In the genomic region with DNA sequence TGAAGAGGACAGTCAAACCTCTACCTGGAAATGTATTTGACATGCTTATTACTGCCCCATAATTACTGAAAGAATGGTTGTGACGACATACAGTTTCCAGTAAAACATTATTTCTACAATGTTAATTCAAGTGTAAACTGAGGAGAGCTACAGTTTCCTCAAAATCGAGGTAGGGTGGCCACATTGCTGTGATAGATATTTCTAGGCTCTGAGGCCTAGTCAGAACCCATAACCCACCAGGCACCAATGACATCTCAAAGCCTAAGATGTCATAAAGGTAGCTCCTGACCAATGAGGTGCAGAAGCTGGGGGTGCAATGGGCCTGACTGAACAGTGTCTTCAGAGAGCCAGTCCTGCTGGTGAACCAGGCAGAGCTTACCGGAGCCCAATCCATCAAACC, we compare ENCODE assay signal across 33 mouse cellular contexts. TPM values are rescaled to one million over a fixed set of nuclear protein-coding genes. Genes with fewer than 3 reads are reported as not detected.
"Had no signal": no experiment of that assay in that cellular context is flagged by ENCODE, and none has a peak within 500 bp of the region (broad histone marks: within the 10 kb centered on the region; RNA-seq: fewer than 3 reads in every experiment).

A gene (plus strand): TSS at position 301 of the 400 bp plus-strand sequence.

- H3K36me3 ChIP-seq: embryonic facial prominence, embryonic 10.5 days; embryonic facial prominence, embryonic 12.5 days; embryonic facial prominence, embryonic 13.5 days; embryonic facial prominence, embryonic 15.5 days; forebrain, embryonic 10.5 days; forebrain, embryonic 12.5 days; forebrain, embryonic 15.5 days had no signal

- H3K4me3 ChIP-seq: embryonic facial prominence, embryonic 10.5 days; embryonic facial prominence, embryonic 12.5 days; embryonic facial prominence, embryonic 13.5 days; embryonic facial prominence, embryonic 15.5 days; erythroblast, embryonic 14.5 days; forebrain, embryonic 10.5 days; forebrain, embryonic 12.5 days; forebrain, embryonic 13.5 days; forebrain, embryonic 15.5 days; gastrocnemius, adult 2 months; heart, adult 2 months had no signal

- H3K4me1 ChIP-seq: embryonic facial prominence, embryonic 10.5 days; embryonic facial prominence, embryonic 12.5 days; embryonic facial prominence, embryonic 13.5 days; embryonic facial prominence, embryonic 15.5 days; forebrain, embryonic 10.5 days; forebrain, embryonic 12.5 days; forebrain, embryonic 13.5 days; forebrain, embryonic 15.5 days had no signal

- H3K27me3 ChIP-seq: embryonic facial prominence, embryonic 12.5 days; embryonic facial prominence, embryonic 13.5 days; embryonic facial prominence, embryonic 15.5 days; forebrain, embryonic 12.5 days; forebrain, embryonic 13.5 days; forebrain, embryonic 15.5 days had no signal

- DNase-seq: cerebellum, adult 8-10 months; cerebellum, adult 9-10 months; cerebellum, adult 9-11 months; cerebellum, postnatal 10 days; cerebellum, postnatal 14 days; cerebellum, postnatal 25 days; cerebellum, postnatal 36 days; embryo, embryonic 11 days; forebrain, postnatal 0 days; gastrocnemius, adult 2 months; gastrocnemius, postnatal 10 days; gastrocnemius, postnatal 14 days; gastrocnemius, postnatal 25 days; gastrocnemius, postnatal 36 days; heart, adult 11 months; heart, adult 18-20 months; heart, adult 2 months had no signal

- H3K27ac ChIP-seq: embryonic facial prominence, embryonic 10.5 days; embryonic facial prominence, embryonic 12.5 days; embryonic facial prominence, embryonic 13.5 days; embryonic facial prominence, embryonic 15.5 days; forebrain, embryonic 10.5 days; forebrain, embryonic 12.5 days; forebrain, embryonic 13.5 days; forebrain, embryonic 15.5 days; gastrocnemius, adult 2 months; heart, adult 2 months had no signal

RNA-seq across cellular contexts. Expression of the gene that starts here (rescaled TPM):
- polyA plus RNA-seq: cortical plate, adult 2 months; embryonic facial prominence, embryonic 10.5 days; embryonic facial prominence, embryonic 11.5 days; embryonic facial prominence, embryonic 12.5 days; embryonic facial prominence, embryonic 13.5 days; embryonic facial prominence, embryonic 14.5 days; embryonic facial prominence, embryonic 15.5 days; erythroblast, embryonic 14.5 days; forebrain, embryonic 10.5 days; forebrain, embryonic 11.5 days; forebrain, embryonic 12.5 days; forebrain, embryonic 13.5 days; forebrain, embryonic 14.5 days; forebrain, embryonic 15.5 days; forebrain, embryonic 16.5 days; forebrain, postnatal 0 days; frontal cortex, adult 2 months; heart, adult 2 months had no signal
